Mouse (Mus musculus) urinary bladder, postnatal 10 days (tissue): ENCODE measurements around the gene Slc3a2.

Experiments used
- DNase-seq: peaks from one replicate; pipeline ENCODE4 v3.0.0; 2022; ENCODE audit warnings: low spot score

Gene Slc3a2

DNA sequence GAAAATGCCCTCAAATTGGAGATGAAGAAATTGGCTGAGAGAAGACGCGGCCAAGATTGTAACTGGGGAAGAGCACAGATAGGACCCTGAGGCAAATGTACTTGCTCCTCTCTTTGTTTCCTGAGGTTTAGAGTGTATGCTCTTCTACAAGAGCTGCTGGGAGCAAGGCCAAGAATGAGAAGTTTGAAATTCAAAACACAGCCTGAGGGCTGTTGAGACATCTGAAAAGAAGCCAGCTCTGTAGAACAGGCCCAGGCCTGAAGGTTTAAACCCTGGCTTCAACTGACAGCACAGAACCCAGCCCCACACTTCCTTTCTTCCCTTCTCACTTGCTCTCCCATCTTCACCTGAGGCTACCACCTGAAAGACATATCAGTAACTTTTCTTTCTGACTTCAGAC, 13.1 kb downstream of the Slc3a2 start:
- DNase-seq = no peak

- DNase-seq = no peak
These were observed 14.2 kb downstream of the Slc3a2 start for GRCm38 (mm10) chr19:8708954-8709353.

DNA sequence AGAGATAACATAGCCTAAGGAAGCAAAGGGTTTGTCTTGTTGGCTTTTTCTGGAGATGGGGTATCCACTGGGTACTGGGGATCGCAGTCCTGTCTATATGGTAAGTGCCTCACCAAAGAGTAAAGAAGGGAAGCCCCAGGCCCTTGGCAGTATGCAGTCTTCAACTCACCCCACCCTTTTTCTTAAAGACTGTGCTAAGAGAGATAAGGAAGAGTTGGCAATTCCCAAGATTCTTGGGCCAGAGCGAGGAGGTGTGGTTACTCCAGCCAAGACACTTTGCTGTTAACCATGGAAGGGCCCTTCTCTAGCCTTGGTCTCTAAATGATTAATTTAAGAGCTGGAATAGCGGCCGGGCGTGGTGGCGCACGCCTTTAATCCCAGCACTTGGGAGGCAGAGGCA, 16.2 kb downstream of the Slc3a2 start:
- no peak for DNase-seq

GRCm38 (mm10) chr19:8706132-8706667, 17.0 kb downstream of the Slc3a2 start:
- no peak for DNase-seq

- no peak for DNase-seq
These were observed 18.0 kb downstream of the Slc3a2 start for GRCm38 (mm10) chr19:8705026-8705708.

DNA sequence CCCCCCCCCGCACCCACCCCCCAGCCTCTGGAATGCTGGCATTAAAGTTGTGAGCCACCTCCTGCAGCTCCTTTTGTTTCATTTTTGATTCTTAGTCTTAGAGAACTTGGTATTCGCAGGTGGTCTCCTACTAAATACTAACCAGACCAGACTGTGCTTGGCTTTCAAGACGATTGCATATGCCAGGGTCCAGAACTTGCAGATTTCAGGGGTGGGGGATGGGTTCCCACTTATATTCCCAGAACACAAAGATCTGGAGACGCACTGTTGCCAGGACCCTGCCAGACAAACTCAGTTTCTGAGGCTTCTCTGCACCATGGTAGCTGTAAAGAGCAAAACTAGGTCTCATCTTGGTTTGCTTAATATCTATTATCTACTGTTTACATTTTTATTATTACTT, 19.6 kb downstream of the Slc3a2 start:
- DNase-seq = no peak

- DNase-seq = no peak
These were observed 20.7 kb downstream of the Slc3a2 start for GRCm38 (mm10) chr19:8702458-8702857.

GRCm38 (mm10) chr19:8699652-8700051, 23.5 kb downstream of the Slc3a2 start:
- no peak for DNase-seq

GRCm38 (mm10) chr19:8695330-8695729, 27.8 kb downstream of the Slc3a2 start:
- DNase-seq = no peak

DNA sequence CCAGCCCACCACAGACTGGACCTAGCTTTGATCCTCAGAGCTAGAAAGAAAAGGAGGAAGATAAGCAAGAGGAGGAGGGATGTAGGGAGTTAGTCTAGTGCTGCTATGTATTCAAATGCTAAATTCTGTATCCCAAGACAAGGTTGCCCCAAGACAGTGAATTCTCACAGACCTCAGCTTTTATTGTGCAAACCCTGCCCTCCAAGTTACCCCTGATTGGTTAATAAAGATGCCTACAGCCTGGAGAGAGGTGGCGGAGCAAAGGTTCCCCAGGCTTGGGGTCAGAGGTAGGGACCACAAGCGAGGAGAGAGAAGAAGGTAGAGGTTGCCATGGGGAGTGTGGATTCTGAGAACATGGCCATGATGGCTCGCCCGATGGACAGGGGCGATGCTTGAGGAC, 30.4 kb downstream of the Slc3a2 start:
- no peak for DNase-seq

DNA sequence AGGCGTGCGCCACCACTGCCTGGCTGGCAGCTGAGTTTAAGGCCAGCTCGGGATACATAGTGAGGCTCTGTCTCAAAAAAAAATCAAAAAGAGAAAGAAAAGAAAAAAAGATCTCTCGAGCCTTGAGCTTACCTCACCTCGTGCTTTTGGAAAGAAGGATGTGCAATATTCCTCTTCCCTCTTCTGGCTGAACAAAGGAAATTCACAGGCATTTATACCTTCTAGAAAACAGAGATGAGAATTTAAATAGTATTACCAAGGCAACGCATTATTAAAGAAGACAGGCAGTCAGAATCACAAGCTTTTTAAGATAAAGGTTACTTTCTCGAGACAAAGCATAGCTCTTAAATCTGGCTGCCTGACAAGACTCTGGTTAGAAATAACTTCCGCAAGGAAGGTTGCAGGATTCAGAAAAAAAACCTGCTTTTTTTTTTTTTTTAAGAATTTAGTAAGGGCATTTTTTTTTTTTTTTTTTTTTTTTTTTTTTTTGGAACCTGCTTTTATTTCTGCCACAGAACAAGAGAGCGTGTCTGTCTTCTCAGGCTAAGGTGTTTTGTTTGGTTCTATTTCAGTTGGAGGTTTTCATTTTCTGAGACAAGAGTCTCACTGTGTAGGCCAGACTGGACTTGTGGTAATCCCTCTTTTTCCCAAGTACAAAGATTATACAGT, 31.2 kb downstream of the Slc3a2 start:
- DNase-seq = no peak

DNA sequence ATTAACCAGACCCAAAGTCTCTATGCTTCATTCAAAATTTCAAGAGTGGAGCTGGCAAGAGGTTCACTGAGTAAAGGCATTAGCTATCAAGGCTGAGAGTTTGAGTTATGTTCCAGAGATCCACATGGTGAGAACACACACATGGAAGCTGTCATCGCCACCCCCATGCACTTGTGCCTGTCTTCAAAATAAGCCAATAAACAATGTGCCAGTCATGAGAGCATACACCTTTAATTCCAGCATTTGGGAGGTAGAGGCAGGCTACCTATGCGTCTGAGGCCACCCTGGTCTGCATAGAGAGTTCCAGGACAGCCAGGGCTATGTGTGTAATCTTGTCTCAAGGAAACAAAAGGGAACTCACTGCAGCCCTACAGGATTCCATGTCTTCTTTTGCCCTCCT, 39.5 kb downstream of the Slc3a2 start:
- no peak for DNase-seq

- no peak for DNase-seq
These were observed 40.2 kb downstream of the Slc3a2 start for GRCm38 (mm10) chr19:8682996-8683395.

- DNase-seq = no peak
These were observed 41.4 kb downstream of the Slc3a2 start for GRCm38 (mm10) chr19:8681633-8682362.

- no peak for DNase-seq
These were observed 44.0 kb downstream of the Slc3a2 start for GRCm38 (mm10) chr19:8679031-8679779.

DNA sequence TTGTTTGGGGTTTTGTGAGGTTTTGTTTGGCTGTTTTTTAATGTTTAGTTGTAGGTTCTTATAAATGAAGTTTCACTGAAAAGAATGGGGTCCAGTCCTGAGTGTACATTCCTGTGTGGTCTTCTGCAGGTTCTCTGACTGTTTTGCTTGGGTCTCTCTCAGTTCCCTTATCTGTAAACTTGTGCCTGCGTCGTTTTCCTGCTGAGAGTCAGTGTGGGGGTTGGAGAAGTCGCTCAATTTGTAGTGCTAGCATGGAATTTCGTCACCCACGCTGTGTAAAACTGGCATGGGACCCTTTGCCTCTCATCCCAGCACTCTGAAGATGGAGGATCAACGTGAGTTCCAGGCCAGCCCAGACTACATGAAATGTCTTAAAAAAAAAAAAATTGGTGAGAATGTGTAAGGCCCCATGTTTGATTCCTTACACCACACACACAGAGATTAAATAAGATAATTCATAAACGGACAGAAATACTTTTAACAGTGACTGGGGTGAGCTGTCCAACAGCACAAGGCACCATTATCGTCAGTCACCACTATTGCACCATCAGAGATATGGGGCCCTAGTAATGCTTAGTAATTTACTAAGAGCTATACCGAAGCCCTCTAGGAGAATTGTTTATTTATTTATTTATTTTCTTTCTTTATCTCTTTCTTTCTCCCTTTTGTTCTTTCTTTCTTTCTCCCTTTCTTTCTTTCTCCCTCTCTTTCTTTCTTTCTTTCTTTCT, 49.7 kb downstream of the Slc3a2 start:
- DNase-seq = no peak

GRCm38 (mm10) chr19:8672859-8673258, 50.3 kb downstream of the Slc3a2 start:
- no peak for DNase-seq

- DNase-seq = no peak
These were observed 57.4 kb downstream of the Slc3a2 start for GRCm38 (mm10) chr19:8665746-8666145.

GRCm38 (mm10) chr19:8664859-8665258, 58.3 kb downstream of the Slc3a2 start:
- no peak for DNase-seq

- no peak for DNase-seq
These were observed 59.2 kb downstream of the Slc3a2 start for GRCm38 (mm10) chr19:8663911-8664421.

DNA sequence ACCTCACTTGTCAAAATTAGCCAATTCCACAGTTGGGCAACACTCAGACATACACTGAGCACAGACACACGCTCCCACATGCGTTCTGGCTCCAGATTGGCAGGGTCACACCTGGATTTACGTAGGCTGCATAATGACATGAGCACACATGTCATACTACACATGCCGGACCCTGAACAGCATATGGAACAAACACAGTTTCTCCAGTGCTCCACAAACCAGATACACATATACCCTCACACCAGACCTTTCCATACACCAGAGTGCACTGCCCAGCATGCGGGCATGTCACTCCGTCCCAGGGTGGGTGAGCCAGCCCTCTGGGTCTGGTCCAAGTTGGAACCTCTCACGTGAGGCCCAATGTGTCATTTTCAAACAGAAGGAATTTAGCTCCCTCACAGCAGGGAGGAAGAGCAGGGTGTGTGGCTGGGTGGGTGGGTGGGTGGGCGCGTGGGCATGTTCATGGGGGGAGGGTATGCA, 59.8 kb downstream of the Slc3a2 start, which contains the start of gene Chrm1:
TSS of gene Chrm1 (plus strand) at position 430 of the 480 bp plus-strand sequence.
- DNase-seq = no peak
